Mouse (Mus musculus): ENCODE data around the gene Bora. TPM values are rescaled to one million over a fixed set of nuclear protein-coding genes. Genes with fewer than 3 reads are reported as not detected.

Gene Bora
- total RNA-seq, 2 experiments from 2014 or later = 1.5 to 1.6 TPM

DNA sequence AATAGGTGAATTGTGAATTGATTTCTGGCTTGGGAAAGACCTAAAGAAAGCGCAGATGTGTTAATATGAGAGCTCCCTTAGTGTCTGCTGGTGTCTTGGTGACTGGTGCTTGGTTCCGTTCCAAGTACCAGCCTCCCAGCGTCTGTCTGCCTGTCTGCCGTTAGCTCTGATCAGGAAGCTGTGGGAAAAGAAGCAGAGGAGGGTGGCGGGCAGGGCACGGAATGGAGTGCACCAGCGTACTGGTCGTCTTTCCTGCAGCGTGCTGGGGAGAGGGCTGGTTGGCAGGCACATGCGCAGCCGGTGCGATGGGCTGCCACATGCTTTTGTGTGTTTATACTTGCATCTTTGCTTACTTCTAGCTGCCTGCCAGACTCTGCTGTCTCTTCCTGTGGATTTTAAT, 14.6 kb downstream of the Bora start:
- DNase-seq (ENCODE audit: low spot score in 2 of 2) = peak; percentile 59 to 68

DNA sequence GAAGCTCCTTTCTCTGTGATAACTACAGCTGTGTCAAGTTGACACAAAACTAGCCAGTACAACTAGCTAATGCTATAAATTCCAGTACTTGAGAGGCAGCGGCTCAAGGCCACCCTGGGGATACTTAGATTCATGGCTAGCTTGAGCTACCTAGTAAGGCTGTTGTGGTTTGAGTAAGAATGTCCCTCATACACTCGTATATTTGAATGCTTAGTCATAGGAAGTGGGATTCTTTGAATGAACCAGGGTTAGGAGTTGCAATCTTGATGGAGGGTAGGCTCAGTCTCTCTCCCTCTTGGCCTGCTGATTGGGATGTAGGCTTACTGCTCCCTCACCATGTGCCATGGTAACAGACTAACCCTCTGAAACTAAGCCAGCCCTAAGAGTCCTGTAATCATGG, 17.1 kb downstream of the Bora start:
- no peak for DNase-seq (ENCODE audit: low spot score in 2 of 2)

DNA sequence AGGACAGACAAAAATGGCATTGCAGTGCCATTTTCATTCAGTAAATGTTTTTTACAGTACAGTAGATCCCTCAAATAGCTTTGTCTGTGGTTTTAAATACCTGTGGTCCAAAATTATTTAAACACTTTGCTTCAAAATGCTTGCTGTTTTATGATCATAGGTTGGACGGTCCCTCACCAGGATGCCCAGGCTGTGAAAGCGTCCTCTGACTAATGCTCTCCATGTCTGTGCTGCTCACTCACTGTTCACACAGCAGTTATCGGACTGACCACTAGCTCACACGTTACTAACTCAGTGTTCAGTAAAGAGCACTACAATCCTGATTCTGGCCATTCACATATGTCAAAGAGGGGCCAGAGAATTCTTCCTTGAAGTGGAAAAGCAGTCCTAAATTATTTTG, 25.1 kb downstream of the Bora start:
- DNase-seq (ENCODE audit: low spot score in 2 of 2) = no peak

DNA sequence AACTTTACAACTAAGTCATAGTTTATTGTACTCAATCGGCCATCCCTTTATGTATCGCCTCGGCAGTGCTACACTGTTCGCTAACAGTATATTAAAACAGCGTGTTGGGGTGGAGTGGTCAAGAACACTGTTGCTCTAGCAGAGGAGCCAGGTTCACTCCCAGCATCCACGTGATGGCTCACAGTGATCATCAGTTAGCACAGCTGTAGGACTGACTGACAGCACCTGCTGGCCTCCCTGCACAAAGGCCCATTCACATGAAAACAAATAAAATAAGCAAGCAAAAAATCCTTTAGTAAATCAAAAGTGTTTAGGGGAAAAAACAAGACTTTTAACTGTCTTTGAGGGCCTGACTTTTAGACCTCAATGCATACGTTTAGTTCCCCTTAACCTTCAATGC, 42.9 kb downstream of the Bora start:
- no peak for DNase-seq (ENCODE audit: low spot score in 2 of 2)

DNA sequence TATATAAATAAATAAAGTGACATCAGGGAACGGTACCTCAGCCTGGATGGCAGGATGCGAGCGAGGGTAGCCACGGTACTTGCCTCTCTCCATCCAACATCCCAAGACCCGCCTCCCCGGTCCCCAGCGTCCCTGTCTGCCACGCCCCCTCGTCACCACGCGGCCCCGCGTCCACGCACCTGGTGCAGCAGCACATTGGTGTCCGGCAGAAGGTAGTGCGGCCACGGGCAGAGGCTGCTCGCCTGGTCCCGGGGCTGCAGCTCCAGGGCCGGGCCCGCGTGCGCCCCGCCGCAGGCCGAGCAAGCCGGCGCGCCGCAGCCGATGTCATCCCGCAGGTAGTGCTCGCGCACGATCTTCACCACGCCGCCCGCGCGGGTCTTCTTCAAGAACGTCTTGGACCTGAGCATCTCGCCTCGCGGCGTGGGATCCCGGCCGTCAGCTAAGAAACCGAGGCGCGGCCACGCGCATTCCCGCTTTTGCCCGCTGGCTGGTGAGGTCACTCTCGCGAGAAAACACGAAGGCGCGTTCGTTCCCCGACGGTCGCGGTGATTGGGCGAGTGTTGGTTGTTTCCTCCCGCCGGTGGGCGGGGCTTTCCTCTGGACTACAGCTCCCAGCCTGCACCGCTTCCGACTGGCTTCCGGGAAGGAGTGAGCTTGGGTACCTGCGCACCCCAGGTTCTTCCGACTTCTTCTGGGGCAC, 53.4 kb downstream of the Bora start, which contains the start of the genes Pibf1 and Dis3:
Gene Pibf1 (plus strand): TSS at position 158 of the 700 bp plus-strand sequence.
Gene Dis3 (minus strand): TSS at position 504 of the 700 bp plus-strand sequence.
- DNase-seq (ENCODE audit: low spot score in 2 of 2) = peak; percentile 99

DNA sequence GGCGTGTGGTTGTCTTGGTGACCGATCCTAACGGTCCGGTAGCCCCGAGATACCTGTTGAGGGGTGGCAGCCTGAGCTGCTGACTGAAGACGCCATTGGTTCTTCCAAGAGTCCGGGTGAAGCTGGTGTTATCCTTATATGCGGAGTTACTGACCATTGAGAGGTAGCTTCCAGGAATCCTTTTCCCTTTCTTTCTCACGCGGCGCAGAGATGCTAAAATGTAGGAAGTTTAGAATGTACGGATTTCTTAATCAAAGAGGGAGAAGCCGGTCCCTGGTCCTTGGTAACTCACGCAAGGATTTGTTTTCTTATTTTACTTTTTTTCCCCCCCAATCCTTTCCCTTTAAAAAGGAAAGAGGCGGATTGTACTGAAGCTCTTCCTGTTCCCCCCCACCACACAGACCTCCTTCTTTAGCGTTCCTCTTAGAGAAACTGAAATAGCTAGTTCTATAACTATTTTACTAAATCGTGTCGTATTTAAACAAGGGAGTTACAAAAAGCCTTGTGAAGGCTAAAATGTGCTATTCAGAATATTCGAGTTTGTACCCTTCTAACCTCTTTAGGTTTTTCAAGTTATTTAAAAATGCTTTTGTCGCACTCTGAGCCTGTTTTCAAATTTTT, 54.1 kb downstream of the Bora start:
- no peak for DNase-seq (ENCODE audit: low spot score in 2 of 2)

DNA sequence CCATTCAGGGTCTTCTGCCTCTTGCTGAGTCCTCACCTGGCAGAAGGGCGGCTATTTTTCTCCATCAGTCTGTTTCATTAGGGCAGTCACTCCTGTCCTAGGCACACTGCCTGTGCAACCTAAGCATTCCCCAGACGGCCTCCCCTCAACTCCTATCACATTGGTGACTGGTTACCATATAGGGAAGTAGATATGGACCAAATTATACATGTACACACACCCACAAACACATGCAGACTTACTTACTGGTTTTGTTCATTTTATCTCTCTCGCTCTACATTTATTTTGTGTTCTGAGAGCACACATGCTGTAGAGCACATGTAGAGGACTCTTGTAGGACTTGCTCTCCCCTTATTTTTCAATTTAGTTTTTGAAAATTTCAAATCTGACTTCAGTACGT, 57.0 kb downstream of the Bora start:
- no peak for DNase-seq (ENCODE audit: low spot score in 2 of 2)

DNA sequence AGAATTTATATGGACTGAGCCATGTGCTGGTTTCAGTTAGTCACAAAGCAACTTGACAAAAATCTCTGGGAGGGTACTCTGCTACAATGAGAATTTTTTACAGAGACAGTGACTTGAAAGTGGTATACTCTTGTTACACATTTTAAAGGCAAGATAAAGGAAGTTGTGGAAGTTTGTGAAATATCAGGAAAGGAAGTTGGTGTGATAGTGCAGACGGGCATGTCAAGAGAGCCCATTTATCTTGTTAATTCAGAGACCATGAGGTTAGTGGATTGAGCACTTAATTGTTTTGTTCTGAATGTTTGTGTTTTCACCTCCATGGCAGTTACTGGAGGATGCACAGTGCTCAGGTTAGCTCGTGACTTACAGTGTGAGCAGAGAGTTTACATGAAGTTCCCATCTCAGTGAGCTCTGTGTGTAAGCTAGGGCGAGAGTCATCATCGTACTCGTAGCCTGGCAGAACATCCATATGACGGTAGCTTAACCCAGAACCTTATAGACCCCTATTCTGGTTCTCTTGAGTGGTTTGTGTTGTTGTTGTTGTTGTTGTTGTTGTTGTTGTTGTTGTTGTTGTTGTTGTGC, 58.6 kb downstream of the Bora start:
- no peak for DNase-seq (ENCODE audit: low spot score in 2 of 2)

DNA sequence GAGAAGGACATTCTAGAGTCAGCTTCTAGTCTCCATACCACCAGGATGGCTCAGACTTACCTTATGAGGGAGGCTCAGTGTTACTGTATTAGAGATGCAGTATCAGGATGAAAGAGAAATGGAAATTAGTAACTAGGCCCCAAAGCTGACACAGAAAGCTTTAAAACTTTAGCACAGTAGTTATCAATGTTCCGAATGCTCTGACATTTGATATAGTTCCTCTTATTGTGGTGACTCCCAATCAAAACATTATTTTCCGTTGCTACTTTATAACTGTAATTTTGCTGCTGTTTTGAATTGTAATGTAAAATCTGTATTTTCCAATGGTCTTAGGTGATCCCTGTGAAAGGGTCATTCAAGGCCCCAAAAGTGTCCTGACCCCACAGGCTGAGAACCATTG, 60.6 kb downstream of the Bora start:
- DNase-seq (ENCODE audit: low spot score in 2 of 2) = no peak

DNA sequence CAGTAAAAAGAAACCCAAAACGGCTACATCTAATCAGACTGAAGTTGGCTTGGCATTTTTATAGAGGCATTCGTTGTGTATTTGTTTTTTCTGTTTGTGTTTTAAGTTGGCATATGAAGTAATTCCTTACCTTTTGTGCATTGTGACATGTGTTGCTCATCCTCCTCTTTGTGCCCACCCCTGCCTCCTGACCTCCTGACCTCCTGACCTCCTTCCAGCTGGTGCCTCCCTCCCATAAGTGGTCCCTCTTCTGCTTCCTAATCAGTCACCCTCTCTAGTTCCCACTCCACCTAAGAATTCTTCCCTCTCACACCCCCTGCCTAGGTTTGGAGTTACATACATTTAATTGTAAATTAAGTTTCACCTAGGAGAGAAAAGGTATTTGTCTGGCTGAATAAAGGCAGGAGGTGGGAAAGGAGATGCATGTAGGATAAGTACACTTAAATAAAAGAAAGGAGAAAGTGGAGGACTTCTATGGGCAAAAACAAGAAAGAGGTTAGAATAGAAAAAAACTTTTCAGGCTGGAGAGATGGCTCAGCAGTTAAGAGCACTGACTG, 61.7 kb downstream of the Bora start:
- DNase-seq (ENCODE audit: low spot score in 2 of 2) = no peak

DNA sequence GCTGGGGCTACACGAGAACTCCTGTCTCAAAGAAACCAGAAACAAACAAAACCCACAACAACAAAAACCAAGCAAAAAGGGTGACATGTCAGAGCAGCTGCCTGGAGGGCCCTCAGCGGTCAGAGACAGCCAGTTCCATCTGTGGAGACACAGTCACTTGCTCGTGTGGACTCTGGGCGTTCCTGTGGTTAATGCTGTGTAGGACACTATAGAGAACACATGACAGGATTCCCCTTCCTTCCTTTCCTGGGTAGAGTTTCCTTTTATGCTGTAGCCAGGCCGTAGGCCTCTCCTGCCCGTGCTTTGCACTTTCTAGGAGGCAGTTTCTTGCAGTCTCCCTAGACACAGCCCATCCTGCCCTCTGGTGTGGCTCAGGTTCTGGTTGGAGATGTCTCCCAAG, 62.7 kb downstream of the Bora start:
- DNase-seq (ENCODE audit: low spot score in 2 of 2) = no peak

DNA sequence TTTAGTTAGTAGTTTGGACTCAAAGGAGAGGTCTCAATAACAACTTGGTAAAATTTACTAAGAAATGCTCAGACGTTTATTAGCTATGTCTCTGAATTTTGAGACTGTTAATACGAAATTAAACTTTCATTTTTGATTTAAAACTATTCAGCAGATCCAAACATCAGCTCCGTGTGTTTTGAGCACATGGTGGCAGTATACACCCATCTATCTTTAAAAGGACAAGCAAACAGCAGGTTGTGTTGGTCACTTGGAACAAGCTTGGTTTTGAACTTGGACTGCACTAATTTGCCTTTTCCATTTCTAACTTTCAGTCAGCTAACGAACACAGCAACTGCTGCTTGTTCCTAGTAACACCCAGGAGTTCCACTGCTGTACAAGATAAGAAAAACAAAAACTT, 71.6 kb downstream of the Bora start:
- peak in 1 of 2 experiments; percentile 27 for DNase-seq (ENCODE audit: low spot score in 2 of 2)

DNA sequence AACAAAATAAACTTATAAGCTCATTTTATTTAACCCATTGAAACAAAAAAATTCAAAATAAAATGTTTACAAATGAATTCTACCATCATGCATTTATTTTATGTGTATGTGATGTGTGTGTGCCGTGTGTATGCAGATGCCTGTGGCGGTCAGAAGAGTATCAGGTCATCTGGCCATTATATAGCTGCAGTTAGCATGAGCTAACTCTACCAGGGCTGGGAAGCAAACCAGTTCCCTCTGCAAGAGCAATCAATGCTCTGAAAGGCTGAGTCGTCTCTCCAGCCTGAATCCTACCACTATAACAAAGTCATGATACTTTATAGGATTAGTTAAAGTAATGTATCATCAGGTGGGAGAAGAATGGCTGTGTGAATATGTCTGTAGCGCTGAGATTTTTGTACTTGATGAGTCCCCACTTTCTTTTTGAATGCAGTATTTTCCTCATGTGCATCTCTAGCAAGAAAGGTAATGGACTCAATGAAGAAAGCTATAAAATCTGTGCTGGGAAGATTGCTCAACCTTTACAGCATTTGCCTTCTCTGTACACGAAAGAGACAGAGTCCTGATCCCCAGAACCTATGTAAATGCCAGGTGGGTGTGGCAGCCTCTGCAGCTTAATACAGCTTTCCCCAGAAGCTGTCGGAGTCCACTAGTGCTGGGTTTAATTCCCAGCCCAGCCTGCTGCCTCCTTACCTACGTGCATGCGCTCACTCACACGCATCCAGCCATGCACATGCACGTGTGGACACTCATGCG, 75.7 kb downstream of the Bora start:
- no peak for DNase-seq (ENCODE audit: low spot score in 2 of 2)

DNA sequence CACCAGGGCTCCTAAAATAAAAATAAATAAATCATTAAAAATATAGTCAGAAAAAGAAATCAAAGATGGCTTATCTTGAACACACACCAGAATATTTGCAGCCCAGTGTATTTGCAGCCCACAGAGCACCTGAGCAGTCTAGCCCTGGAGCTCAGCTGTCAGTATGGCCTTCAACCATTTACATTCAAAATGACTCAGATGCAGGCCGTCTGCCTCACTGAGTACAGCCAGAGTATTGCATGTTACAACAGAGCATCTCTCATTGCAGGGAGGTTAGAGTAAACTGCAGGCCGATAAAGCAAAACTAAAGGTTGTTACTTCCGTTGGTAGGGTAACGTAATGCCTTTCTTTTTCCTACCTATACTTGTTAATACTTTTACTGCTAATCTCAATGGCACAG, 78.1 kb downstream of the Bora start:
- DNase-seq (ENCODE audit: low spot score in 2 of 2) = no peak

Other genes starting within 250 kb of the Bora start
- 1 to 10 TPM; 1.3 to 2.7 TPM for gene Rpl36a-ps1, start 51.9 kb upstream of the Bora start, total RNA-seq (2021)
- gene Mzt1, start 88 bp upstream of the Bora start, total RNA-seq (2021) = 10 to 100 TPM; 66.3 to 67.4 TPM
- 10 to 100 TPM; 13.1 to 14.6 TPM for gene Pibf1, start 53.2 kb downstream of the Bora start, total RNA-seq (2021)
- 10 to 100 TPM; 14.6 to 20.8 TPM for gene Dis3, start 53.5 kb downstream of the Bora start, total RNA-seq (2021)